Mouse (Mus musculus) testis, adult 2 months (tissue): ENCODE measurements around the gene Sarnp. TPM values are rescaled to one million over a fixed set of nuclear protein-coding genes. Genes with fewer than 3 reads are reported as not detected.

Experiments
- H3K27ac ChIP-seq: fragments of 200-500 bp; 2 replicates; pipeline ENCODE4 v1.5.1; 2012; ENCODE audit warnings: low read depth, low read length; ENCODE audit not compliant: control insufficient read depth, insufficient read depth
- H3K27me3 ChIP-seq: fragments of 200-500 bp; 2 replicates; pipeline ENCODE4 v1.6.1; 2012; ENCODE audit warnings: mild to moderate bottlenecking, low read length, moderate library complexity; ENCODE audit not compliant: control insufficient read depth, insufficient read depth
- H3K36me3 ChIP-seq: fragments of 200-500 bp; 2 replicates; pipeline ENCODE4 v1.6.1; 2012; ENCODE audit warnings: mild to moderate bottlenecking, low read length; ENCODE audit not compliant: control insufficient read depth, insufficient read depth
- H3K4me1 ChIP-seq: fragments of 200-500 bp; 2 replicates; pipeline ENCODE4 v1.6.1; 2012; ENCODE audit warnings: low read length; ENCODE audit not compliant: control insufficient read depth, insufficient read depth
- H3K4me3 ChIP-seq: fragments of 200-500 bp; 2 replicates; pipeline ENCODE4 v1.5.1; 2012; ENCODE audit warnings: low read depth, mild to moderate bottlenecking, low read length, moderate library complexity, mixed read lengths; ENCODE audit not compliant: control insufficient read depth
- CTCF ChIP-seq: fragments of 200-500 bp; IDR thresholded peaks from 2 replicates; pipeline ENCODE4 v1.5.1; 2012; ENCODE audit warnings: low read depth, mild to moderate bottlenecking, inconsistent platforms, low read length, moderate library complexity; ENCODE audit not compliant: control insufficient read depth, insufficient read depth, insufficient replicate concordance
- POLR2A ChIP-seq: fragments of 200-500 bp; IDR thresholded peaks from 2 replicates; pipeline ENCODE4 v1.6.1; 2012; ENCODE audit warnings: low read depth, mild to moderate bottlenecking, inconsistent platforms, low read length, moderate library complexity; ENCODE audit not compliant: control insufficient read depth
- polyA plus RNA-seq: library from polyadenylated mRNA; depleted of rRNA; stranded (reverse); fragments of >200 nt; gene quantifications from 2 replicates; pipeline ENCODE4 v1.2.3, GENCODE M21; 2012

The Sarnp gene
- polyA plus RNA-seq, 1 experiment, result 13.2 TPM

GRCm38 (mm10) chr10:128919203-128919631 is 102.1 kb downstream of the Sarnp start:
- no peaks in the 10 kb centered on the region for H3K27me3 ChIP-seq
- no peak for TF ChIP-seq CTCF
- no peak for TF ChIP-seq POLR2A
- H3K36me3 ChIP-seq, result no peaks in the 10 kb centered on the region
- H3K4me1 ChIP-seq, result peaks cover 14% of the 10 kb centered on the region
- no peak overlapping the region for H3K27ac ChIP-seq
- H3K4me3 ChIP-seq, result no peak overlapping the region

- Histone ChIP-seq H3K4me1 (peaks cover 14% of the 10 kb centered on the region), H3K36me3 (no peaks in the 10 kb centered on the region), H3K4me3 (no peak overlapping the region), H3K27ac (no peak overlapping the region), H3K27me3 (no peaks in the 10 kb centered on the region)
- TF ChIP-seq POLR2A, result no peak
- no peak for TF ChIP-seq CTCF
These were observed 102.8 kb downstream of the Sarnp start for GRCm38 (mm10) chr10:128919966-128920365.

GRCm38 (mm10) chr10:128920736-128921161 is 103.6 kb downstream of the Sarnp start:
- TF ChIP-seq POLR2A, result no peak
- no peaks in the 10 kb centered on the region for H3K36me3 ChIP-seq
- peaks cover 14% of the 10 kb centered on the region for H3K4me1 ChIP-seq
- H3K27ac ChIP-seq, result no peak overlapping the region
- H3K4me3 ChIP-seq, result no peak overlapping the region
- no peaks in the 10 kb centered on the region for H3K27me3 ChIP-seq

GRCm38 (mm10) chr10:128921251-128921650 is 104.1 kb downstream of the Sarnp start:
- TF ChIP-seq CTCF (no peak), POLR2A (no peak)
- Histone ChIP-seq H3K27ac (no peak overlapping the region), H3K4me1 (peaks cover 14% of the 10 kb centered on the region), H3K36me3 (no peaks in the 10 kb centered on the region), H3K4me3 (no peak overlapping the region), H3K27me3 (no peaks in the 10 kb centered on the region)

GRCm38 (mm10) chr10:128921883-128922821 is 105.0 kb downstream of the Sarnp start:
- no peaks in the 10 kb centered on the region for H3K27me3 ChIP-seq
- TF ChIP-seq POLR2A (no peak), CTCF (no peak)
- H3K27ac ChIP-seq, result peak overlapping the region; percentile 36
- peak overlapping the region; percentile 92 for H3K4me3 ChIP-seq
- H3K4me1 ChIP-seq, result peaks cover 14% of the 10 kb centered on the region
- H3K36me3 ChIP-seq, result no peaks in the 10 kb centered on the region

- Histone ChIP-seq H3K27me3 (no peaks in the 10 kb centered on the region), H3K4me1 (peaks cover 14% of the 10 kb centered on the region), H3K27ac (peak within 1 kb of the TSS; percentile 77), H3K4me3 (peak within 1 kb of the TSS; percentile 92), H3K36me3 (no peaks in the 10 kb centered on the region)
- TF ChIP-seq CTCF (no peak), POLR2A (no peak)
These were observed 105.6 kb downstream of the Sarnp start, which contains the start of gene Rdh5 for GRCm38 (mm10) chr10:128922822-128923012. Gene Rdh5, minus strand, starts transcription at chr10:128922888.

- H3K27me3 ChIP-seq, result no peaks in the 10 kb centered on the region
- H3K36me3 ChIP-seq, result no peaks in the 10 kb centered on the region
- peak overlapping the region; percentile 77 for H3K27ac ChIP-seq
- TF ChIP-seq CTCF (no peak), POLR2A (peak; percentile 49; the same call in 1 of the 2 replicates)
- peaks cover 14% of the 10 kb centered on the region for H3K4me1 ChIP-seq
- H3K4me3 ChIP-seq, result peak overlapping the region; percentile 92
These were observed 106.0 kb downstream of the Sarnp start for GRCm38 (mm10) chr10:128923013-128923691.
